Comparison of ENCODE assay signal across 9 mouse cellular contexts in genomic region chr13:51756019-51756418, GRCm38 (mm10). TPM values are rescaled to one million over a fixed set of nuclear protein-coding genes. Genes with fewer than 3 reads are reported as not detected.
DNase-seq lines count a peak whose midpoint lies in the region; ATAC-seq and TF ChIP-seq lines count a peak whose summit lies in the region.
"Had no signal": no experiment of that assay in that cellular context is flagged by ENCODE, and none has a peak within 500 bp of the region (broad histone marks: within the 10 kb centered on the region; RNA-seq: fewer than 3 reads in every experiment).

No protein-coding gene starts in this region.

- H3K4me3 ChIP-seq in forebrain, postnatal 0 days (ENCODE audit: low read depth, low read length) = no peak overlapping the region
- H3K4me3 ChIP-seq in forebrain, embryonic 10.5 days = no peak overlapping the region
- H3K4me3 ChIP-seq in kidney, embryonic 15.5 days (replicated peaks) = no peak overlapping the region
- no peak overlapping the region; a peak in 1 of 4 replicates for H3K4me3 ChIP-seq in MEL (ENCODE audit: control insufficient read depth in 1 of 2, insufficient read depth in 1 of 2, low read depth in 2 of 2, low read length in 2 of 2)
- no peak overlapping the region for H3K4me3 ChIP-seq in liver, embryonic 15.5 days (replicated peaks)

- H3K9ac ChIP-seq in forebrain, postnatal 0 days = no peak overlapping the region
- no peak overlapping the region for H3K9ac ChIP-seq in kidney, embryonic 15.5 days
- H3K9ac ChIP-seq in MEL (ENCODE audit: control insufficient read depth, low read depth, low read length, poor library complexity, severe bottlenecking) = peak overlapping the region; percentile 37
- no peak overlapping the region for H3K9ac ChIP-seq in liver, embryonic 15.5 days
- H3K9ac ChIP-seq: lung, embryonic 14.5 days had no signal

- no peaks in the 10 kb centered on the region for H3K9me3 ChIP-seq in forebrain, postnatal 0 days (ENCODE audit: low read length)
- H3K9me3 ChIP-seq in forebrain, embryonic 10.5 days = no peaks in the 10 kb centered on the region
- H3K9me3 ChIP-seq in kidney, embryonic 15.5 days (replicated peaks) = no peaks in the 10 kb centered on the region
- no peaks in the 10 kb centered on the region for H3K9me3 ChIP-seq in MEL (replicated peaks; ENCODE audit: insufficient read depth, low read length)
- no peaks in the 10 kb centered on the region for H3K9me3 ChIP-seq in liver, embryonic 15.5 days (replicated peaks)

- H3K79me2 ChIP-seq in MEL (ENCODE audit: control insufficient read depth, insufficient read depth, low read length, poor library complexity) = no peaks in the 10 kb centered on the region; the same call in 1 of the 2 replicates

- peak overlapping the region; percentile 16; the same call in 1 of the 2 replicates for H3K27ac ChIP-seq in forebrain, postnatal 0 days (ENCODE audit: low read depth, low read length)
- H3K27ac ChIP-seq in forebrain, embryonic 10.5 days = no peak overlapping the region
- H3K27ac ChIP-seq in kidney, embryonic 15.5 days = 0 out of 2 replicates have a peak overlapping the region, but pooled peaks have one; percentile 14
- peak overlapping the region; percentile 77 for H3K27ac ChIP-seq in MEL (ENCODE audit: control insufficient read depth, low read depth, low read length)
- H3K27ac ChIP-seq in liver, embryonic 15.5 days (replicated peaks) = peak overlapping the region; percentile 58; the same call in 1 of the 2 replicates

- no peak overlapping the region for H3K4me2 ChIP-seq in forebrain, postnatal 0 days (ENCODE audit: low read depth)
- H3K4me2 ChIP-seq in kidney, embryonic 15.5 days = no peak overlapping the region
- no peak overlapping the region for H3K4me2 ChIP-seq in liver, embryonic 15.5 days
- H3K4me2 ChIP-seq: lung, embryonic 14.5 days had no signal

- no peaks in the 10 kb centered on the region for H3K27me3 ChIP-seq in forebrain, postnatal 0 days (ENCODE audit: insufficient read depth, low read length)
- no peaks in the 10 kb centered on the region for H3K27me3 ChIP-seq in forebrain, embryonic 10.5 days (ENCODE audit: poor library complexity, severe bottlenecking)
- no peaks in the 10 kb centered on the region for H3K27me3 ChIP-seq in kidney, embryonic 15.5 days
- H3K27me3 ChIP-seq in MEL (ENCODE audit: control insufficient read depth in 1 of 2, insufficient read depth in 2 of 2, low read length in 2 of 2) = no peaks in the 10 kb centered on the region
- H3K27me3 ChIP-seq in liver, embryonic 15.5 days = no peaks in the 10 kb centered on the region

- no peak for TF ChIP-seq RAD21 in MEL (IDR thresholded peaks at IDR 0.05; ENCODE audit: low read depth, low read length)

- TF ChIP-seq EP300 in MEL (IDR thresholded peaks at IDR 0.05; ENCODE audit: low read depth in 1 of 2, low read length in 2 of 2) = no peak

- TF ChIP-seq CTCF in forebrain, postnatal 0 days (IDR thresholded peaks at IDR 0.05; ENCODE audit: low read depth) = no peak
- no peak for TF ChIP-seq CTCF in MEL (IDR thresholded peaks at IDR 0.05 in 2 of 3, conservative IDR thresholded peaks at IDR 0.05 in 1 of 3; ENCODE audit: control insufficient read depth in 1 of 3, insufficient read depth in 1 of 3, low read depth in 2 of 3, low read length in 3 of 3, poor library complexity in 1 of 3, severe bottlenecking in 1 of 3)

- no peak for TF ChIP-seq POLR2A in MEL (IDR thresholded peaks at IDR 0.05; ENCODE audit: control insufficient read depth in 1 of 2, insufficient read depth in 1 of 2, low read depth in 1 of 2, low read length in 2 of 2, poor library complexity in 1 of 2)

- WGBS in forebrain, postnatal 0 days = 49% methylated on average over 9 of the region's 9 CpGs
- WGBS in forebrain, embryonic 10.5 days = 80% methylated on average over 9 of the region's 9 CpGs
- WGBS in kidney, embryonic 15.5 days = 75% methylated on average over 9 of the region's 9 CpGs
- WGBS in liver, embryonic 15.5 days (ENCODE audit: insufficient replicate concordance) = 83% methylated on average over 9 of the region's 9 CpGs

- H3K4me1 ChIP-seq in forebrain, postnatal 0 days (ENCODE audit: insufficient read depth) = peaks cover 22% of the 10 kb centered on the region
- H3K4me1 ChIP-seq in forebrain, embryonic 10.5 days = peaks cover 68% of the 10 kb centered on the region
- peaks cover 69% of the 10 kb centered on the region for H3K4me1 ChIP-seq in kidney, embryonic 15.5 days
- peaks cover 8 to 16% of the 10 kb centered on the region in 2 experiments for H3K4me1 ChIP-seq in MEL (ENCODE audit: control insufficient read depth in 1 of 2, insufficient read depth in 2 of 2, low read length in 2 of 2)
- peaks cover 59% of the 10 kb centered on the region for H3K4me1 ChIP-seq in liver, embryonic 15.5 days (replicated peaks)

- no peak for ATAC-seq in forebrain, postnatal 0 days
- no peak for ATAC-seq in kidney, embryonic 15.5 days (replicated peaks; ENCODE audit: low FRiP score)
- ATAC-seq in liver, embryonic 15.5 days (ENCODE audit: insufficient read depth) = no peak

- H3K36me3 ChIP-seq in forebrain, postnatal 0 days (ENCODE audit: insufficient read depth) = no peaks in the 10 kb centered on the region
- H3K36me3 ChIP-seq in forebrain, embryonic 10.5 days (replicated peaks) = no peaks in the 10 kb centered on the region
- no peaks in the 10 kb centered on the region for H3K36me3 ChIP-seq in kidney, embryonic 15.5 days
- H3K36me3 ChIP-seq in MEL (ENCODE audit: control insufficient read depth in 1 of 2, insufficient read depth in 2 of 2, low read length in 2 of 2) = peaks cover 0 to 17% of the 10 kb centered on the region in 2 experiments; a peak in 2 of 4 replicates
- no peaks in the 10 kb centered on the region for H3K36me3 ChIP-seq in liver, embryonic 15.5 days (replicated peaks)

- peak; percentile 36 for DNase-seq in forebrain, postnatal 0 days
- no peak for DNase-seq in forebrain, embryonic 10.5 days (ENCODE audit: extremely low spot score, low spot score)
- DNase-seq in kidney, postnatal 36 days = no peak
- DNase-seq in MEL (ENCODE audit: low read depth, low spot score) = no peak
- DNase-seq in adrenal gland, adult 2 months = no peak
- no peak for DNase-seq in cerebellum, postnatal 25 days

TF ChIP-seq in MEL, 35 proteins besides CTCF, POLR2A, EP300 and RAD21:
- TF ChIP-seq SIN3A (IDR thresholded peaks at IDR 0.05; ENCODE audit: low read length) (no peak), UBTF (IDR thresholded peaks at IDR 0.05; ENCODE audit: borderline replicate concordance, insufficient read depth, low read depth, low read length) (no peak), USF1 (IDR thresholded peaks at IDR 0.05; ENCODE audit: low read depth, low read length) (no peak), ELF1 (IDR thresholded peaks at IDR 0.05; ENCODE audit: low read depth, low read length) (no peak), RCOR1 (IDR thresholded peaks at IDR 0.05; ENCODE audit: low read depth, low read length) (no peak), ZNF384 (IDR thresholded peaks at IDR 0.05; ENCODE audit: low read depth, low read length) (no peak), MAFK (IDR thresholded peaks at IDR 0.05; ENCODE audit: borderline replicate concordance, low read depth, low read length) (no peak), GATA1 (IDR thresholded peaks at IDR 0.05; ENCODE audit: low read depth, low read length) (no peak), HCFC1 (IDR thresholded peaks at IDR 0.05; ENCODE audit: low read depth, low read length) (no peak), JUND (IDR thresholded peaks at IDR 0.05; ENCODE audit: low read depth, low read length) (no peak), BHLHE40 (IDR thresholded peaks at IDR 0.05; ENCODE audit: borderline replicate concordance, low read depth, low read length) (no peak), SMC3 (IDR thresholded peaks at IDR 0.05; ENCODE audit: low read depth, low read length) (no peak), CHD2 (IDR thresholded peaks at IDR 0.05; ENCODE audit: low read length) (no peak), CHD1 (IDR thresholded peaks at IDR 0.05; ENCODE audit: low read depth, low read length) (no peak), MEF2A (IDR thresholded peaks at IDR 0.05; ENCODE audit: extremely low read depth, insufficient replicate concordance, low read depth, low read length, poor library complexity, severe bottlenecking) (no peak), MYC (IDR thresholded peaks at IDR 0.05; ENCODE audit: low read depth, low read length) (no peak), NRF1 (IDR thresholded peaks at IDR 0.05; ENCODE audit: insufficient read depth, low read depth, low read length, poor library complexity, severe bottlenecking) (no peak)

RNA-seq across cellular contexts. Expression of gene Sema4d, which starts 37.5 kb away (rescaled TPM):
- total RNA-seq in forebrain, postnatal 0 days (2014; rRNA removed) = 10.2 and 16.5 TPM in 2 replicates
- polyA plus RNA-seq in forebrain, postnatal 0 days (2015; fragmentation: Nextera tagmentation; extraction: Ambion mirVana) = 9.8 and 14.2 TPM in 2 replicates
- polyA plus RNA-seq in forebrain, embryonic 10.5 days (2016; fragmentation: Nextera tagmentation; extraction: Ambion mirVana) = 8.0 and 8.4 TPM in 2 replicates
- 19.6 and 20.3 TPM in 2 replicates for polyA plus RNA-seq in kidney, embryonic 15.5 days (2015; fragmentation: Nextera tagmentation; extraction: Ambion mirVana)
- 6.9 and 8.2 TPM in 2 replicates for total RNA-seq in MEL (2012; rRNA removed)
- 10 to 100 TPM in 1 of 2 experiments, not detected in 1; 20.3 TPM for polyA plus RNA-seq in MEL (2012; ENCODE audit: insufficient read depth in 1 of 2, insufficient read length in 2 of 2, low read depth in 1 of 2, low replicate concordance in 2 of 2, missing spikeins in 1 of 2)
- polyA plus RNA-seq in liver, embryonic 15.5 days (2015; fragmentation: Nextera tagmentation; extraction: Ambion mirVana) = 3.8 and 4.6 TPM in 2 replicates
- total RNA-seq in adrenal gland, adult 2 months (2021) = 10 to 100 TPM; 14.6 to 15.1 TPM
- polyA plus RNA-seq in adrenal gland, adult 2 months (2012; rRNA removed) = 13.3 and 13.7 TPM in 2 replicates
